Mouse (Mus musculus) adrenal gland, postnatal 0 days (tissue): ENCODE measurements around the gene Fam120b. TPM values are rescaled to one million over a fixed set of nuclear protein-coding genes. Genes with fewer than 3 reads are reported as not detected.

Experiments
- polyA plus RNA-seq: library from polyadenylated mRNA; unstranded; fragments of >200 nt; fragmentation: Nextera tagmentation; extraction: Ambion mirVana; gene quantifications from 2 replicates; pipeline ENCODE4 v1.2.1, GENCODE M21; 2015

Fam120b gene
- polyA plus RNA-seq = 14.0 and 16.5 TPM in 2 replicates

DNA sequence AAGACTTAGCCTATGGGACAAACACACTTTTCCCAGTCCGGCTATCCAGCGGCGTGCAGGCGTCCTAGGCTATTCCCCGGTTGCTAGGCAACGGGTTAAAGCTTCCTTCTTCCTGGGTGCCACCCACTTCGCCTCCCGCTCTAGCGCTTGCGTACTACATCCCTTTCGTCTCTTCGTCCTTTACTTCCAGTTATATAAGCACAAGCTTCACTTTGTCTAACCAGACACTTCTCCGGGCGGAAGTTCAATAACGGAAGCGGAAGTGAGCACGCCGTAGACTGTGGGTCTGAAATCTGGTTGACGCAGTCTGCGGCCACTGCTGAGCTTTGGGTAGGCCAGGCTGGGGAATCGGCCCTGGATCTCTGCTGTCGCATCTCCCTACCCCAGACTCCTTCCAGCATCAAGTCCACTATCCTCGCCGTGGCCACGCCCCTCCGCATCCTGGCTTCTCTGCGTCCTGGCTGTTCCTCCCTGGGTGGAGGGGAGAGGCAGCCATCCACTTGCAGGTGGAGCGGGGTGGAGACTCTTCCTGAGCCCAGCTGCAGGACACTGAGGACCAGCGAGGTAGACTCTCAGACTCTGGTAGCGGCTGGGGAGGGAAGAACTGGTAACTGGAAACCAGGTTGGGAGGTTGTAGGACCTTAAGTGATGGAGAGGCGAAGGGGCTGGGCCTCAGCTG lies at the start of gene Fam120b:
Fam120b (plus strand) TSS at position 206 of the 679 bp plus-strand sequence.

DNA sequence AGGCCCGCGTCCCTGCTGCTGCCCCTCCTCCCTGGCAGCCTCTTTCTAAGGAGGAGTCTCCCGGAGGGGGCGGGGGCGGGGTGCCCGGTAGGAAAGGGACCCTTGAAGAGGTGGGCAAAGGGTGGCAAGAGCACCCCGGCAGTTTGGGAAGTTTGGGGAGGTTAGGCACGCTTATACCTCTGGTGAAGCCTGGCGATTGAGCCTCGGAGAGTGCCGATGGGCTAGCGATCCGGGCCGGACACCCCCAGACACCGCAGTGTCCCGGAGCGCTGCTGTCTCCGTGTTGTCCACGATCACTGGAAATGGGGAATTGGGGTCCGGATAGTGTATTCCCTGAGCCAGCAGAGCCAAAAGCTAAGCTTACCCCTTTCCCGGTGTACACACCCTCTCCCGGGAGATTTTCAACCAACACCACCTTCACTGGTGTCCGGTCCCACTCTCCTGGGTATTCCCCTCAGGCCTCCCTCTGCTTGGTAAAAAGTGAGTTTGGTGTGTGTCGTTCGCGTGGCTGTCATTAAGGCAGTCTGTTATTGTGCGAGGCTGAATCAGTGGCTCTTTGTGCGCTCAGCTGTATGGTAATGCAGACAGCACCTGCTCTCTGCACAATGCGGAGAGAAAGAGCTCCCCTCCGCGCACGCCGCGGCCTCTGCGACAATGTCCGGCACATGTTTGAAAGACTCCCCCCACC lies 19.4 kb upstream of the Fam120b start, which contains the start of gene Dll1:
Dll1 (minus strand) TSS at position 379 of the 688 bp plus-strand sequence.

Other genes with a start within 250 kb of the Fam120b start
- gene Dll1, start 19.3 kb upstream of the Fam120b start, polyA plus RNA-seq = 2.6 and 2.9 TPM in 2 replicates
- 368 and 370 TPM in 2 replicates for gene Psmb1, start 103.5 kb downstream of the Fam120b start, polyA plus RNA-seq
- 32.8 and 38.9 TPM in 2 replicates for gene Tbp, start 103.7 kb downstream of the Fam120b start, polyA plus RNA-seq
- gene Pdcd2, start 131.1 kb downstream of the Fam120b start, polyA plus RNA-seq = 52.9 and 55.7 TPM in 2 replicates
- gene Prdm9, start 168.2 kb downstream of the Fam120b start, polyA plus RNA-seq = 1.3 and 2.5 TPM in 2 replicates